Mouse (Mus musculus): ENCODE measurements around the gene Cyb5r1. TPM values are rescaled to one million over a fixed set of nuclear protein-coding genes. Genes with fewer than 3 reads are reported as not detected.

Gene Cyb5r1
- 10 to 100 TPM; 25.3 to 25.5 TPM for total RNA-seq (2021)

- DNase-seq (ENCODE audit: low spot score) = peak; percentile 75
- intact Hi-C loops (cut with DNase I) = no loop called here
These were observed at the start of gene Cyb5r1 for GRCm38 (mm10) chr1:134405509-134406413. Cyb5r1 (plus strand) TSS chr1:134405559.

GRCm38 (mm10) chr1:134357461-134357860 lies 47.9 kb upstream of the Cyb5r1 start:
- DNase-seq (ENCODE audit: low spot score) = no peak
- intact Hi-C loops (cut with DNase I) = no loop called here

- intact Hi-C loops (cut with DNase I) = no loop called here
- DNase-seq (ENCODE audit: low spot score) = no peak
These were observed 44.7 kb upstream of the Cyb5r1 start for GRCm38 (mm10) chr1:134360656-134361055.

GRCm38 (mm10) chr1:134361195-134361856 lies 44.0 kb upstream of the Cyb5r1 start:
- intact Hi-C loops (cut with DNase I) = no loop called here
- DNase-seq (ENCODE audit: low spot score) = no peak

DNA sequence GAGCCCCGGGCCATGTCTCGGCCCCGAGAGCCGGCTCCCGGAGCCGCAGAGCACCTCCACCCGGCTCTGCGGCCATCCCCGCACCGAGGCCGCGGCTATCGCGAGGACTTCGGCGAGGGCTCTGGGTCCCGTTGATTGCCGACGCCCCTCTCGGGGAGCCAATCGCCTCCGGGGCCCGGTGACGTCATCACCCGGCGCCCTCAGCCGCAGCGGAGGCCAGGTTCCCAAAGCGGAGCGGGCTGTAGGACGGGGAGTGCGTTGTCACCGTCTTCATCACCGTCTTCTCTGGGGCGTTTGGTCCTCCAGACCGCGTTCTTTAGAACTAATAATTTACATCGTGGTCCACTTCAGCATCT lies 43.5 kb upstream of the Cyb5r1 start, which contains the start of gene Tmem183a:
TSS of gene Tmem183a (minus strand) at position 123 of the 356 bp plus-strand sequence.
- intact Hi-C loops (cut with DNase I) = loop anchor here (2.0 kb wide), 1 partner anchor 53 kb away; the partner anchor contains the start of gene Adipor1
- peak; percentile 94 for DNase-seq (ENCODE audit: low spot score)

DNA sequence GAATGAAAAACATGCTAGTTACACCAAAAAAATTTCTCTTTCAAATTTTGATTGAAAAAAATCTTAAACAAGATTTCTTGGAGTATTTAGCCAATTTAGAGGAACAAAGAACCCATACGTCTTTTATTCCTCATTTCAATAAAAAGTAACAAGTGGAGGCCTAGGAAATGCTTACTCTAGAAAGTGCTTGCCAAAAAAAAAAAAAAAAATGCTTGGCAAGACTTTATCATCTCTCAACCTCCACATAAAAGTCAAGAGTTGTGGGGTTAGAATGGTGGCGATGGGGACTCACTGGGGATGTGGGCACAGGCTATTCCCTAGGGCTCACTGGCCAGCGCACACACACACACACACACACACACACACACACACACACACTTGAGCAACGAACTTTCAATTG lies 42.2 kb upstream of the Cyb5r1 start:
- intact Hi-C loops (cut with DNase I) = loop anchor here (2.0 kb wide), 1 partner anchor 52 kb away; the partner anchor contains the start of gene Adipor1
- DNase-seq (ENCODE audit: low spot score) = no peak

DNA sequence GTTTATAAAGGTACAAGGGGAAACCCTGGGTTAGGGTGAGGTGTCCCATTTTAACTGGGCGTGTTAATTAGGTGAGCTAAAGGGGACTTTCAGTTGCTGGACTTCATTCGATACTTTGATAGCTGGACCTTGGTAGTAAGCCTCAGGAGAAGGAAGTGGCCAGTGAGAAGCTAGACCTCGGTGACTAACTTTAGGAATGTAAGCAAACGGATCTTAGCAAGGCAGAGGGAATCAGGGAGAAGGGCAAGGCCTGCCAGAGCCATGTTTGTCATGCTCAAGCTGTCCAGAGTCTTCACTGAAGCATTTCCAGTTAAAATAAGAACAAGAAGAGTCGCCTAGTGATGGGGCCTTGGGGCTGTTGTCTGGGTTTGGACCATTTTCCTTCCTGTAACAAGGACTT lies 39.9 kb upstream of the Cyb5r1 start:
- intact Hi-C loops (cut with DNase I) = no loop called here
- no peak for DNase-seq (ENCODE audit: low spot score)

GRCm38 (mm10) chr1:134368777-134369337 lies 36.5 kb upstream of the Cyb5r1 start:
- intact Hi-C loops (cut with DNase I) = loop anchor here (1.0 kb wide), 1 partner anchor 86 kb away; the partner anchor contains the start of gene Klhl12
- no peak for DNase-seq (ENCODE audit: low spot score)

GRCm38 (mm10) chr1:134374124-134374523 lies 31.2 kb upstream of the Cyb5r1 start:
- intact Hi-C loops (cut with DNase I) = loop anchor here (5.0 kb wide), 1 partner anchor 233 kb away; no protein-coding TSS in a partner anchor
- no peak for DNase-seq (ENCODE audit: low spot score)

- intact Hi-C loops (cut with DNase I) = no loop called here
- DNase-seq (ENCODE audit: low spot score) = no peak
These were observed 24.3 kb upstream of the Cyb5r1 start for GRCm38 (mm10) chr1:134381051-134381450.

DNA sequence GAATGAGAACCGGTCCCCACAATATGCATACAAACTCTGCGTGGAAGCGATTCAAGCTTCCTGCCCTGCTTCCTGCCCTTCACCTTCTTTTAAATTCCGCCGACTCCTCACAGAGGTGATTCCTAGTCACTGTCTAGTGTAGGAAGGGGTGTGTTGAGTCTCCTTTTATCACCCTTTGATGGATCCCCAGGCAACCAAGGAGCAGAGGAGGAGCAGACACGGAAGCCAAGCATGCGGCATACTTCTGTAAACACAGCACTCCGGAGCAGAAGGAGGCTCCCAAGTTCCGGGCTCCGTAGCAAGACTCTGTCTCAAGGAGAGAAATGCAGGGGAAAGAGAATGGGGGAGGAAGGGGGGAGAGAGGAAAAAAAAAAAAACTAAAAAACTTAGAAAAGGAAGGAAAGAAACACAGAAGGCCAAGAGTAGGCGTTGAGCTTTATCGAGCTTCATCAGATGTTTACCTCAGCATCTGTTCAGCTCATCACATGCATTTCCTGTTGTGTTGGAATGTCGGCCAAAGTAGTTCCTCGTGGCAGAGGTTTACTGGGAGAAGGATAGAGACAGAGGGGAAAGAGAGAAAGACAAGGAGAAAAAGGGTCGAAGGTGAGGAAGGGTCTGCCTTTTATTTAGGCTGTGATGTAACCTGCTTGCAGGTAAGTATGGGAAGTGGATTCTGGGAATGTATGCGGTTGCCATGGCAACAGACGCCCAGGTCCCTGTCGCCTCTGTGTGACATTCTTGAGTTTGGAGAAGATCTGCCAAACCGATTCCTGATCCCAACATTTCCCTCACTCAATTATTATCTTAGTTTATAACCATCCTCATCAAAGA lies 23.3 kb upstream of the Cyb5r1 start:
- intact Hi-C loops (cut with DNase I) = no loop called here
- DNase-seq (ENCODE audit: low spot score) = no peak

DNA sequence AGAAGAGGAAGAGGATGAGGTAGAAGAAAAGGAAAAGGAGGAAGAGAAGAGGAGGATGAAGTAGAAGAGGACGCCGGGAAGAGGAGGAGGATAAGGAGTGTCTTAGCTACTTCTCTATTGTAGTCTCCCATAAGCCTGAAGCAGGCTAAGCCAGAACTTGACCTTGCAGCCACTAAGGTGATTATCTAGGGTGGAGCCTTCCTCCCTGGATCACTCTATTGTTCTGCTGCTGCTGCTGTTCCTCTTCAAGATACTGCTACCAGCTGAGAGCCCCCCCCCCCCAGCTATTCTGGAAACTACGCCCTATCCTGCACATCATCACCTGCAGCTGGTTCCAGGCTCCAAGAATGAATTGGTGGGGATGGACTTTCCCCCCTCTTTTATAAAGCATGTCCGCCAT lies 20.8 kb upstream of the Cyb5r1 start:
- intact Hi-C loops (cut with DNase I) = no loop called here

DNA sequence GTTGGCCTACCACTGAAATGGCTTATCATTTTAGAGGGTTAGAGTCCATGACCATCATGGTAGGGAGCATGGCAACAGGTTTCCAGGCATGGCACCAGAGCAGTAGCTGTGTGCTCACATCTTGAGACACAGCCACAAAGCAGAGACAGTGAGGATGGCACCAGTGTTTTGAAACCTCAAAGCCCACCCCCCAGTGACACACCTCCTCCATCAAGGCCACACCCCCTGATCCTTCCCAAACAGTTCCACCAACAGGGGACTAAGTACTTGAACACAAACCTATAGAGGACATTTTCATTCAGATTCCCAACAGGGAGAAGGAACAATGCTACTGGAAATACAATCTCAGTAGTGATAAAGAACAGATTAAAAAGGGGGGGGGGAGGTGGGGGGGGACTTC lies 20.2 kb upstream of the Cyb5r1 start:
- intact Hi-C loops (cut with DNase I) = no loop called here
- DNase-seq (ENCODE audit: low spot score) = no peak

More for the DNA sequence above, 20.8 kb upstream of the Cyb5r1 start:
- DNase-seq (ENCODE audit: low spot score) = no peak

- DNase-seq (ENCODE audit: low spot score) = no peak
- intact Hi-C loops (cut with DNase I) = no loop called here
These were observed 19.7 kb upstream of the Cyb5r1 start, which contains the start of gene 4933406M09Rik for GRCm38 (mm10) chr1:134385666-134386065. 4933406M09Rik (plus strand) TSS chr1:134385940.

- no peak for DNase-seq (ENCODE audit: low spot score)
- intact Hi-C loops (cut with DNase I) = no loop called here
These were observed 11.5 kb upstream of the Cyb5r1 start for GRCm38 (mm10) chr1:134393827-134394226.

- intact Hi-C loops (cut with DNase I) = no loop called here
- DNase-seq (ENCODE audit: low spot score) = no peak
These were observed 7.1 kb upstream of the Cyb5r1 start for GRCm38 (mm10) chr1:134398210-134398609.

DNA sequence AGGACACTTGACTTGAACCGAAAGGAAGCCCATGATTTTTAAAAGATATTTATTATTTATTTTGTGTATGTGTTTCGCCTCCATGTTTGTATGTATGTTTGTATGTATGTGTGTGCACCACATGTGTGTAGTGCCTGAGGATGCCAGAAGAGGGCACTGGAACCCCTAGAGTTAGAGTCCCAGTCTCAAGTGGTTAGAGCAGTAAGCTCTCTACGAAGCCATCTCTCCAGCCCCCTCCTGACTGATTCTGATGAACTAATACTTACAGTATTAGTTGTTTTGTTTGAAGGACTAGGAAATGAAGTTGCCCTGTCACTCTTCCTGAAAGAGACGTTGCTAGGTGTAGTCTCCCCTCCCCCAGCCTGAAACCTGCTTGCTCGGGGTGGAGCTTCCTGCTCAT lies 5.6 kb upstream of the Cyb5r1 start:
- intact Hi-C loops (cut with DNase I) = no loop called here
- no peak for DNase-seq (ENCODE audit: low spot score)

DNA sequence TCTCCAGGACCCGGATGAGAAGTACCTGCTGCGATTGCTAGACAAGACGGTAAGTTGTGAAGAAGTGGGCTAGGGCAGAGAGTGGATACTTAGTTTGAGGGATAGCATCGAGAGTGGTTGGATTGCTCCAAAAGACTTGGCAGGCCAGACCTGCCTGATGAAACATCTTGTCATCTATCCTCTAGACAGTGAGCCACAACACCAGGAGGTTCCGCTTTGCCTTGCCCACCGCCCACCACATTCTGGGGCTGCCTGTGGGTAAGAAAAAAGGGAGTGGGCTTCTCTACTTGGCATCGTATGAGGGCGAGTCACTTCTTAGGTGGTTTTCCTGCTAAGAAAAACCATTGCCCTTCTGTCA lies 1.0 kb downstream of the Cyb5r1 start:
- intact Hi-C loops (cut with DNase I) = no loop called here
- DNase-seq (ENCODE audit: low spot score) = no peak

DNA sequence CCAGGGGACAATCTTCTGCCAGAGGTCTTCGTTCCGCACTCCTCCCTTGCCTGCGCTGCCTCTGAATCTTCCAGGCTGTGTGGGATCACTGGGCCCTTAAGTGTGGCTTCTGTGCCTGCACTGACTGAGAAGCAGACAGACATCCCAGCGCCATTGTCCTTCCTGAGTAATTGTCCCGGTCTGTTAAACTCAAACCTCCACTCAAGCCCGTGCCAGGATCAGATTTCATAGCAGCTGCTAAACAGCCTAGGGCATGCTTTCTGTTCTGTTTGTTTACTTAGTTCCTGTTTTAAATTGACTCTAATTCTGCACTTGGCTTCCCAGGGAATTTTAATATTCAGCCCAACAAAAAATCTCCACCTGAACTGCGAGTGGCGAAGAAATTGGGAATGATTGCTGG lies 2.7 kb downstream of the Cyb5r1 start:
- intact Hi-C loops (cut with DNase I) = no loop called here
- DNase-seq (ENCODE audit: low spot score) = no peak
